Mouse (Mus musculus) forebrain, embryonic 11.5 days (tissue): ENCODE data around the gene Adamts14. TPM values are rescaled to one million over a fixed set of nuclear protein-coding genes. Genes with fewer than 3 reads are reported as not detected.

Source experiments
- ATAC-seq: fragments of 200-750 bp; cut with Nextera tagmentation; replicated peaks from 2 replicates; pipeline ENCODE4 v1.8.0; 2017; ENCODE audit warnings: moderate TSS enrichment; ENCODE audit not compliant: low FRiP score
- DNase-seq: peaks from one replicate; pipeline ENCODE4 v3.0.0-alpha.2; 2017; ENCODE audit warnings: low spot score
- H3K27ac ChIP-seq: fragments of 300-500 bp; sonication (generic); 2 replicates; pipeline ENCODE4 v1.5.1; 2014; ENCODE audit warnings: low read depth, low read length
- H3K27me3 ChIP-seq: fragments of 300-500 bp; sonication (generic); 2 replicates; pipeline ENCODE4 v1.6.1; 2014; ENCODE audit warnings: mild to moderate bottlenecking, low read length, mixed read lengths; ENCODE audit not compliant: control insufficient read depth, insufficient read depth
- H3K36me3 ChIP-seq: fragments of 300-500 bp; sonication (generic); 2 replicates; pipeline ENCODE4 v1.6.1; 2014; ENCODE audit warnings: mild to moderate bottlenecking, low read length, moderate library complexity, mixed read lengths; ENCODE audit not compliant: control insufficient read depth, insufficient read depth
- H3K4me1 ChIP-seq: fragments of 300-500 bp; sonication (generic); replicated peaks from 2 replicates; pipeline ENCODE4 v1.6.1; 2014; ENCODE audit warnings: low read length, mixed read lengths; ENCODE audit not compliant: control insufficient read depth, insufficient read depth
- H3K4me2 ChIP-seq: fragments of 300-500 bp; sonication (generic); 2 replicates; pipeline ENCODE4 v1.6.1; 2014; ENCODE audit warnings: low read depth, mild to moderate bottlenecking, low read length, moderate library complexity, mixed read lengths; ENCODE audit not compliant: severe bottlenecking
- H3K4me3 ChIP-seq: fragments of 300-500 bp; sonication (generic); 2 replicates; pipeline ENCODE4 v1.5.1; 2014; ENCODE audit warnings: low read depth, low read length
- H3K9ac ChIP-seq: fragments of 300-500 bp; sonication (generic); 2 replicates; pipeline ENCODE4 v1.6.1; 2014; ENCODE audit warnings: low read length
- H3K9me3 ChIP-seq: fragments of 300-500 bp; sonication (generic); 2 replicates; pipeline ENCODE4 v1.6.1; 2016; ENCODE audit warnings: low read length, mixed read lengths; ENCODE audit not compliant: control insufficient read depth
- WGBS: fragments of 180-500 bp; shearing (Covaris S2); extraction: QIAGEN DNeasy Blood & Tissue Kit; methylation state at CpG from one replicate; pipeline ENCODE4 v1.1.7; 2014; 5-methylcytosine and 5-hydroxymethylcytosine counted together
- polyA plus RNA-seq: library from polyadenylated mRNA; unstranded; fragments of >200 nt; fragmentation: Nextera tagmentation; extraction: Ambion mirVana; gene quantifications from 2 replicates; pipeline ENCODE4 v1.2.1, GENCODE M21; 2014

Gene Adamts14
- polyA plus RNA-seq, 1 experiment from 2014 or later = 0.60 TPM

GRCm38 (mm10) chr10:61160671-61161070 is 112.6 kb downstream of the Adamts14 start:
- H3K27me3 ChIP-seq = no peaks in the 10 kb centered on the region
- no peak for ATAC-seq
- 86% methylated on average over 4 of the region's 4 CpGs for WGBS
- no peaks in the 10 kb centered on the region for H3K9me3 ChIP-seq
- no peak overlapping the region for H3K9ac ChIP-seq
- H3K4me2 ChIP-seq = no peak overlapping the region
- no peak for DNase-seq
- no peak overlapping the region for H3K27ac ChIP-seq
- no peaks in the 10 kb centered on the region for H3K4me1 ChIP-seq
- H3K4me3 ChIP-seq = no peak overlapping the region
- H3K36me3 ChIP-seq = no peaks in the 10 kb centered on the region

GRCm38 (mm10) chr10:61160089-61160488 is 113.1 kb downstream of the Adamts14 start:
- DNase-seq = no peak
- H3K9me3 ChIP-seq = no peaks in the 10 kb centered on the region
- H3K9ac ChIP-seq = no peak overlapping the region
- ATAC-seq = no peak
- no peaks in the 10 kb centered on the region for H3K27me3 ChIP-seq
- no peak overlapping the region for H3K4me3 ChIP-seq
- no peaks in the 10 kb centered on the region for H3K4me1 ChIP-seq
- H3K27ac ChIP-seq = no peak overlapping the region
- H3K36me3 ChIP-seq = no peaks in the 10 kb centered on the region
- no peak overlapping the region for H3K4me2 ChIP-seq
- 87% methylated on average over 7 of the region's 7 CpGs for WGBS

GRCm38 (mm10) chr10:61158594-61158993 is 114.6 kb downstream of the Adamts14 start:
- DNase-seq = no peak
- Histone ChIP-seq H3K27ac (no peak overlapping the region), H3K4me3 (no peak overlapping the region), H3K4me1 (no peaks in the 10 kb centered on the region), H3K36me3 (no peaks in the 10 kb centered on the region), H3K4me2 (no peak overlapping the region), H3K9me3 (no peaks in the 10 kb centered on the region), H3K9ac (no peak overlapping the region), H3K27me3 (no peaks in the 10 kb centered on the region)
- 79% methylated on average over 3 of the region's 3 CpGs for WGBS
- no peak for ATAC-seq

DNA sequence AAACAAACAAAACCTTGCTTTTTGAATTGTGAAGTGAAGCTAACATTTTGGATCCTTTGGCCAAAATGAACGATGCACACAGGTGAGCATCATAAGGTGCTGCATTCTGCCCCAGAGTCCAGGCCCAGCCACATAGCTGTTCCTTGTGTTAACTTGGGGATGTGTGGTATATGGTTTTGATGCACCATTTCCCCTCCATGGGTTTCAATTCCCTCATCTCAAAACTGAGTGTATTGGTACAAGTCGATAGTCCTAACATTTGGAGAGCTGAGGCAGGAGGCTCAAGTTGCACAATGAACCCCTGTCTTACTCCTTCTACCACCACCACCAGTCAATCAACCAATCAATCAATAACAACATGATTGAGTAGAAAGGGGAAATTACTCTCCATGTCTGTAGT is 116.8 kb downstream of the Adamts14 start:
- Histone ChIP-seq H3K27me3 (no peaks in the 10 kb centered on the region), H3K4me3 (no peak overlapping the region), H3K9ac (no peak overlapping the region), H3K27ac (no peak overlapping the region), H3K4me2 (no peak overlapping the region), H3K4me1 (no peaks in the 10 kb centered on the region), H3K36me3 (no peaks in the 10 kb centered on the region), H3K9me3 (no peaks in the 10 kb centered on the region)
- ATAC-seq = no peak
- no peak for DNase-seq
- 93% methylated on average over 2 of the region's 2 CpGs for WGBS

- WGBS = 87% methylated on average over 3 of the region's 3 CpGs
- Histone ChIP-seq H3K9ac (no peak overlapping the region), H3K27ac (no peak overlapping the region), H3K9me3 (no peaks in the 10 kb centered on the region), H3K4me1 (no peaks in the 10 kb centered on the region), H3K36me3 (no peaks in the 10 kb centered on the region), H3K4me3 (no peak overlapping the region), H3K4me2 (no peak overlapping the region), H3K27me3 (no peaks in the 10 kb centered on the region)
- no peak for DNase-seq
- no peak for ATAC-seq
Observed at GRCm38 (mm10) chr10:61155611-61156010, 117.6 kb downstream of the Adamts14 start.

DNA sequence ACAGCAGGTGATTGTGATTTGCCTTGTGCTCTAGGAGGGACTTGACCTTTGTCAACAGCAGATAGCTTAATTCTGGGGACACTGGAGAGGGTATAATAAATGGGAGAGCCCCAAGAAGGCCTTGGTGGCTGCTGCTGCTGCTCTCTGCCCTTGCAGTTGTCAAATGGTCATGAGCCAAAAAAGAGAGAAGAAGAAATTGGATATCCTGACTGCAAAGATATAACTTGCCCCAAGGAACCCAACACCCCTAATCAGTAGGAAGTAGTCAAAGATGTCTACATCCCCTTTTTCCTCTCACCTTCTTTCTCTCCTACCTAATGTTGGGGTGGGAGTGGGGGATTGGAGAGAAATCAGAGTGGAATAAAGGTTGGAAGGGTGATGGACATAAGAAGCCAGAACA is 121.1 kb downstream of the Adamts14 start:
- Histone ChIP-seq H3K27me3 (no peaks in the 10 kb centered on the region), H3K4me1 (no peaks in the 10 kb centered on the region), H3K9ac (no peak overlapping the region), H3K36me3 (no peaks in the 10 kb centered on the region), H3K4me3 (no peak overlapping the region), H3K9me3 (no peaks in the 10 kb centered on the region), H3K4me2 (no peak overlapping the region), H3K27ac (no peak overlapping the region)
- DNase-seq (no peak), ATAC-seq (no peak)

DNA sequence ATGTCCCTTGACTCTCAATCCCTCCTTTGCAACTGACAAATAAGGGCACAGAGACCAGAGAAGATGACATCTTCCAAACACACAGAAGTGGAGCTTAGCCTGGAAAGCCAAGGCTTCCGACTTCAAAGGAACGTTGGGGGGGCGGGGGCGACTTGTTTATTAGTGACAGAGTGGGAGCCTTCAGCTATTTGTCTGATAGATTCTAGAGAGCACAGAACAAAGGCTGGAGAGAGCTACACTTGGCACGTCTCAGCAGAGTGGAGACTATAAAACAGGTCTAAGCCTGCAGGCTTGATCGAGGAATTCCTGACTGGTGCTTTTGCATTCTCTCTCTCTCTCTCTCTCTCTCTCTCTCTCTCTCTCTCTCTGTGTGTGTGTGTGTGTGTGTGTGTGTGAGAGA is 122.6 kb downstream of the Adamts14 start:
- H3K4me3 ChIP-seq = no peak overlapping the region
- no peak overlapping the region for H3K4me2 ChIP-seq
- DNase-seq (no peak), ATAC-seq (no peak)
- no peaks in the 10 kb centered on the region for H3K36me3 ChIP-seq
- no peak overlapping the region for H3K27ac ChIP-seq
- WGBS = 61% methylated on average over 6 of the region's 6 CpGs
- no peak overlapping the region for H3K9ac ChIP-seq
- no peaks in the 10 kb centered on the region for H3K9me3 ChIP-seq
- H3K27me3 ChIP-seq = no peaks in the 10 kb centered on the region
- H3K4me1 ChIP-seq = 0 out of 2 replicates have a peak, but pooled peaks cover under 1% of the 10 kb centered on the region

GRCm38 (mm10) chr10:61149476-61149875 is 123.8 kb downstream of the Adamts14 start:
- H3K27ac ChIP-seq = no peak overlapping the region
- no peaks in the 10 kb centered on the region for H3K36me3 ChIP-seq
- ATAC-seq = no peak
- no peaks in the 10 kb centered on the region for H3K27me3 ChIP-seq
- no peaks in the 10 kb centered on the region for H3K9me3 ChIP-seq
- DNase-seq = no peak
- H3K9ac ChIP-seq = no peak overlapping the region
- H3K4me3 ChIP-seq = no peak overlapping the region
- 0 out of 2 replicates have a peak, but pooled peaks cover 2% of the 10 kb centered on the region for H3K4me1 ChIP-seq
- 88% methylated on average over 3 of the region's 3 CpGs for WGBS
- no peak overlapping the region for H3K4me2 ChIP-seq

DNA sequence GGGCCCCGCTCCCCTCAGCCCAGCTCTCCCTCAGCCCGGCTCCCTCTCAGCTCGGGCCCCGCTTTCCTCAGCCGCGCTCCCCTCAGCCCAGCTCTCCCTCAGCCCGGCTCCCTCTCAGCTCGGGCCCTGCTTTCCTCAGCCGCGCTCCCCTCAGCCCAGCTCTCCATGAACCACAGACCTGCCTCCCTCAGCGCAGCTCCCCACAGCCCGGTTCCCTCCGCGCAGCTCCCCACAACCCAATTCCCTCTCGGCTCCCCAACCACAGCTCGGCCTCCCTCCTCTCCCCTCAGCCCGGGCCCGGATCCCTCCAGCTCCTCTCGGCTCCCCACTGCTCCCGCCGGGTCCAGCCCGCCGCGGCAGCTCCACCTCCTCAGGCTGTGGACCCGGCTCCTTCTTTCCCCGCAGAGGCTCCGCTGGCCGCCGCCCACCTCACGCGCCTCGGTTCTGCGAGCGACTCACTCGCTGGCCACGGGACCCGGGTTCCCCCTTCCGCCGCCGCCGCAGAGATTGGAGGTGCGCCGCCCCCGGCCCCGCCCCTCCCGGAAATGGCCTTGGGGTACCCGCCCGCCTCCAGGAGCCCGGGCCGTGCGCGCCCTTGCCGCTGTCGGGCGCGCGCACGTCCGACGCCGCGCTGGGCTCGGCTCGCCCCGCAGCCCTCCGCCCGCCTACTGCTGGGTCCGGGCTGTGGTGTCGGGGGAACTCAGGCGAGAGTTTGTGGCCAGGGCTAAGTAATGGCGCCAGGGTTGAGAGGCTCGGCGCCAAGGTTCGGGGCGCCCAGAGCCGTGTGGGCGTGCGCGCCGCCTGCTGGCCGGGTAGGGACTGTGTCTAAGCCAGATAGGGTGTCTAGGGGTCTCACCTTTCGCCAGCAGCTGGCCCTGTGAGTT is 125.8 kb downstream of the Adamts14 start, which contains the start of gene Sgpl1:
Gene Sgpl1 (minus strand): TSS at position 547 of the 884 bp plus-strand sequence.
- Histone ChIP-seq H3K4me2 (peak within 1 kb of the TSS; percentile 93), H3K36me3 (no peaks in the 10 kb centered on the region), H3K27me3 (no peaks in the 10 kb centered on the region), H3K9me3 (no peaks in the 10 kb centered on the region), H3K9ac (peak within 1 kb of the TSS; percentile 72), H3K27ac (peak within 1 kb of the TSS; percentile 82), H3K4me3 (peak within 1 kb of the TSS; percentile 76), H3K4me1 (0 out of 2 replicates have a peak, but pooled peaks cover 2% of the 10 kb centered on the region)
- ATAC-seq (peak; percentile 88), DNase-seq (peak; percentile 97)
- WGBS = under 1% methylated on average over 82 of the region's 82 CpGs
